Mouse (Mus musculus): ENCODE data around the gene Rpp25l. TPM values are rescaled to one million over a fixed set of nuclear protein-coding genes. Genes with fewer than 3 reads are reported as not detected.
"Not testable (repeated sequence)": the region's sequence is repeated elsewhere in the genome, so short reads cannot be mapped to it uniquely, and the experiment has no call there.

Gene Rpp25l
- polyA plus RNA-seq (2015; fragmentation: Nextera tagmentation; extraction: Ambion mirVana), result 47.4 and 51.3 TPM in 2 replicates

- peak within 1 kb of the TSS; percentile 85 for H3K4me3 ChIP-seq (ENCODE audit: low read depth, low read length)
- peaks cover 4% of the 10 kb centered on the region; the same call in 1 of the 2 replicates for H3K4me1 ChIP-seq (replicated peaks; ENCODE audit: control insufficient read depth, insufficient read depth, low read length)
- H3K27ac ChIP-seq (ENCODE audit: low read depth, low read length), result peak within 1 kb of the TSS; percentile 61
- H3K36me3 ChIP-seq (ENCODE audit: control insufficient read depth, insufficient read depth), result peaks cover 24% of the 10 kb centered on the region
- peak within 1 kb of the TSS; percentile 67 for H3K4me2 ChIP-seq (replicated peaks; ENCODE audit: low read depth)
- under 1% methylated on average over 61 of the region's 61 CpGs for WGBS
- peak; percentile 54 for TF ChIP-seq CTCF (IDR thresholded peaks at IDR 0.05; ENCODE audit: low read depth)
- no peaks in the 10 kb centered on the region for H3K9me3 ChIP-seq (ENCODE audit: control insufficient read depth)
- peak; percentile 79 for ATAC-seq
- no peaks in the 10 kb centered on the region for H3K27me3 ChIP-seq (replicated peaks; ENCODE audit: control insufficient read depth, insufficient read depth, low read length)
- peak within 1 kb of the TSS; percentile 82 for H3K9ac ChIP-seq (ENCODE audit: low read depth, low read length)
Measured at GRCm38 (mm10) chr4:41713197-41714067, at the start of gene Rpp25l. Gene Rpp25l, minus strand, starts transcription at chr4:41713534.

- ATAC-seq; H3K27ac ChIP-seq (ENCODE audit: low read depth, low read length); H3K36me3 ChIP-seq (ENCODE audit: control insufficient read depth, insufficient read depth); H3K9me3 ChIP-seq (ENCODE audit: control insufficient read depth); H3K27me3 ChIP-seq (replicated peaks; ENCODE audit: control insufficient read depth, insufficient read depth, low read length); H3K4me3 ChIP-seq (ENCODE audit: low read depth, low read length); H3K4me1 ChIP-seq (replicated peaks; ENCODE audit: control insufficient read depth, insufficient read depth, low read length): not testable (repeated sequence)
- Histone ChIP-seq H3K9ac (ENCODE audit: low read depth, low read length) (0 out of 2 replicates have a peak overlapping the region, but pooled peaks have one; percentile 18), H3K4me2 (replicated peaks; ENCODE audit: low read depth) (peak overlapping the region; percentile 68; the same call in 1 of the 2 replicates)
- WGBS, result 58% methylated on average over 8 of the region's 8 CpGs
Measured at GRCm38 (mm10) chr4:41762688-41763114, 49.4 kb upstream of the Rpp25l start.

- Histone ChIP-seq H3K9ac (ENCODE audit: low read depth, low read length) (peak overlapping the region; percentile 18; the same call in 1 of the 2 replicates), H3K36me3 (ENCODE audit: control insufficient read depth, insufficient read depth) (peaks cover 6% of the 10 kb centered on the region), H3K9me3 (ENCODE audit: control insufficient read depth) (no peaks in the 10 kb centered on the region), H3K4me2 (replicated peaks; ENCODE audit: low read depth) (peak overlapping the region; percentile 68; the same call in 1 of the 2 replicates), H3K4me3 (ENCODE audit: low read depth, low read length) (no peak overlapping the region), H3K27me3 (replicated peaks; ENCODE audit: control insufficient read depth, insufficient read depth, low read length) (no peaks in the 10 kb centered on the region), H3K27ac (ENCODE audit: low read depth, low read length) (peak overlapping the region; percentile 88; the same call in 1 of the 2 replicates), H3K4me1 (replicated peaks; ENCODE audit: control insufficient read depth, insufficient read depth, low read length) (peaks cover 10% of the 10 kb centered on the region; the same call in 1 of the 2 replicates)
- 44% methylated on average over 8 of the region's 8 CpGs for WGBS
- TF ChIP-seq CTCF (IDR thresholded peaks at IDR 0.05; ENCODE audit: low read depth), result no peak
- ATAC-seq, result no peak
Measured at GRCm38 (mm10) chr4:41762099-41762687, 48.9 kb upstream of the Rpp25l start.

- Histone ChIP-seq H3K4me2 (replicated peaks; ENCODE audit: low read depth) (peak overlapping the region; percentile 68), H3K36me3 (ENCODE audit: control insufficient read depth, insufficient read depth) (peaks cover 9% of the 10 kb centered on the region), H3K4me1 (replicated peaks; ENCODE audit: control insufficient read depth, insufficient read depth, low read length) (peaks cover 10% of the 10 kb centered on the region; the same call in 1 of the 2 replicates), H3K9ac (ENCODE audit: low read depth, low read length) (peak overlapping the region; percentile 18; the same call in 1 of the 2 replicates), H3K9me3 (ENCODE audit: control insufficient read depth) (no peaks in the 10 kb centered on the region), H3K4me3 (ENCODE audit: low read depth, low read length) (0 out of 2 replicates have a peak overlapping the region, but pooled peaks have one; percentile 37), H3K27me3 (replicated peaks; ENCODE audit: control insufficient read depth, insufficient read depth, low read length) (no peaks in the 10 kb centered on the region), H3K27ac (ENCODE audit: low read depth, low read length) (peak overlapping the region; percentile 88)
- no peak for ATAC-seq
- no peak for TF ChIP-seq CTCF (IDR thresholded peaks at IDR 0.05; ENCODE audit: low read depth)
Measured at GRCm38 (mm10) chr4:41761680-41762079, 48.3 kb upstream of the Rpp25l start.

GRCm38 (mm10) chr4:41760911-41761310 is 47.6 kb upstream of the Rpp25l start:
- Histone ChIP-seq H3K9me3 (ENCODE audit: control insufficient read depth) (no peaks in the 10 kb centered on the region), H3K36me3 (ENCODE audit: control insufficient read depth, insufficient read depth) (peaks cover 9% of the 10 kb centered on the region), H3K9ac (ENCODE audit: low read depth, low read length) (0 out of 2 replicates have a peak overlapping the region, but pooled peaks have one; percentile 35), H3K4me2 (replicated peaks; ENCODE audit: low read depth) (peak overlapping the region; percentile 68), H3K27ac (ENCODE audit: low read depth, low read length) (peak overlapping the region; percentile 88), H3K27me3 (replicated peaks; ENCODE audit: control insufficient read depth, insufficient read depth, low read length) (no peaks in the 10 kb centered on the region), H3K4me1 (replicated peaks; ENCODE audit: control insufficient read depth, insufficient read depth, low read length) (peaks cover 10% of the 10 kb centered on the region; the same call in 1 of the 2 replicates), H3K4me3 (ENCODE audit: low read depth, low read length) (peak overlapping the region; percentile 37)
- no peak for TF ChIP-seq CTCF (IDR thresholded peaks at IDR 0.05; ENCODE audit: low read depth)
- no peak for ATAC-seq
- WGBS, result 71% methylated on average over 4 of the region's 4 CpGs

- Histone ChIP-seq H3K4me3 (ENCODE audit: low read depth, low read length) (peak overlapping the region; percentile 37), H3K4me2 (replicated peaks; ENCODE audit: low read depth) (peak overlapping the region; percentile 68), H3K27ac (ENCODE audit: low read depth, low read length) (peak overlapping the region; percentile 88), H3K27me3 (replicated peaks; ENCODE audit: control insufficient read depth, insufficient read depth, low read length) (no peaks in the 10 kb centered on the region), H3K9ac (ENCODE audit: low read depth, low read length) (peak overlapping the region; percentile 35; the same call in 1 of the 2 replicates), H3K9me3 (ENCODE audit: control insufficient read depth) (no peaks in the 10 kb centered on the region), H3K4me1 (replicated peaks; ENCODE audit: control insufficient read depth, insufficient read depth, low read length) (peaks cover 10% of the 10 kb centered on the region; the same call in 1 of the 2 replicates), H3K36me3 (ENCODE audit: control insufficient read depth, insufficient read depth) (peaks cover 9% of the 10 kb centered on the region)
- TF ChIP-seq CTCF (IDR thresholded peaks at IDR 0.05; ENCODE audit: low read depth), result peak; percentile 64
- WGBS, result 0% methylated on average over 15 of the region's 15 CpGs
- peak; percentile 90 for ATAC-seq
Measured at GRCm38 (mm10) chr4:41760288-41760721, 47.0 kb upstream of the Rpp25l start.
